Mouse (Mus musculus) liver, postnatal 0 days (tissue): ENCODE data around the gene Plscr2. TPM values are rescaled to one million over a fixed set of nuclear protein-coding genes. Genes with fewer than 3 reads are reported as not detected.

Source experiments
- ATAC-seq: fragments of 200-750 bp; cut with Nextera tagmentation; 2 replicates; pipeline ENCODE4 v1.8.0; 2017; ENCODE audit warnings: mild to moderate bottlenecking, moderate library complexity
- DNase-seq: peaks from one replicate; pipeline ENCODE4 v3.0.0-alpha.2; 2016
- H3K27ac ChIP-seq: fragments of 300-500 bp; sonication (generic); 2 replicates; pipeline ENCODE4 v1.5.1; 2014; ENCODE audit warnings: antibody characterized with exemption, moderate library complexity, mild to moderate bottlenecking, low read depth
- H3K27me3 ChIP-seq: fragments of 300-500 bp; sonication (generic); 2 replicates; pipeline ENCODE4 v1.6.1; 2014; ENCODE audit warnings: low read length, control low read depth, mixed read lengths; ENCODE audit not compliant: insufficient read depth
- H3K36me3 ChIP-seq: fragments of 300-500 bp; sonication (generic); replicated peaks from 2 replicates; pipeline ENCODE4 v1.6.1; 2014; ENCODE audit warnings: mild to moderate bottlenecking, control low read depth, low read length, moderate library complexity, mixed read lengths; ENCODE audit not compliant: insufficient read depth
- H3K4me1 ChIP-seq: fragments of 300-500 bp; sonication (generic); 2 replicates; pipeline ENCODE4 v1.6.1; 2014; ENCODE audit warnings: antibody characterized with exemption, mild to moderate bottlenecking, control low read depth; ENCODE audit not compliant: insufficient read depth
- H3K4me2 ChIP-seq: fragments of 300-500 bp; sonication (generic); 2 replicates; pipeline ENCODE4 v1.6.1; 2014; ENCODE audit warnings: low read depth, mild to moderate bottlenecking, low read length, moderate library complexity, mixed read lengths
- H3K4me3 ChIP-seq: fragments of 300-500 bp; sonication (generic); 2 replicates; pipeline ENCODE4 v1.5.1; 2014; ENCODE audit warnings: low read depth, low read length
- H3K9ac ChIP-seq: fragments of 300-500 bp; sonication (generic); replicated peaks from 2 replicates; pipeline ENCODE4 v1.6.1; 2014; ENCODE audit warnings: mild to moderate bottlenecking, moderate library complexity
- H3K9me3 ChIP-seq: fragments of 300-500 bp; sonication (generic); 2 replicates; pipeline ENCODE4 v1.6.1; 2016; ENCODE audit warnings: mild to moderate bottlenecking, control low read depth, low read length, mixed read lengths
- CTCF ChIP-seq: sonication (generic); IDR thresholded peaks from 2 replicates; pipeline ENCODE4 v1.5.1; 2016; ENCODE audit warnings: antibody characterized with exemption, low read depth
- EP300 ChIP-seq: IDR thresholded peaks from 2 replicates; pipeline ENCODE4 v1.6.1; 2016; ENCODE audit warnings: antibody characterized with exemption, low read depth, mild to moderate bottlenecking
- WGBS: fragments of 180-500 bp; shearing (Covaris S2); extraction: QIAGEN DNeasy Blood & Tissue Kit; methylation state at CpG from one replicate; pipeline ENCODE4 v1.1.7; 2014; ENCODE audit not compliant: insufficient replicate concordance; 5-methylcytosine and 5-hydroxymethylcytosine counted together
- microRNA-seq: library from miRNA; unstranded; fragments of <30 nt; microRNA quantifications from one replicate; pipeline ENCODE4, GENCODE M21; 2016
- polyA plus RNA-seq: library from polyadenylated mRNA; unstranded; fragments of >200 nt; fragmentation: Nextera tagmentation; extraction: Ambion mirVana; gene quantifications from 2 replicates; pipeline ENCODE4 v1.2.1, GENCODE M21; 2015

The Plscr2 gene
- polyA plus RNA-seq, 1 experiment from 2014 or later, result 2.2 TPM

- Histone ChIP-seq H3K27me3 (no peaks in the 10 kb centered on the region), H3K4me2 (no peak overlapping the region), H3K27ac (no peak overlapping the region), H3K9me3 (no peaks in the 10 kb centered on the region), H3K9ac (no peak overlapping the region), H3K4me3 (no peak overlapping the region), H3K36me3 (no peaks in the 10 kb centered on the region), H3K4me1 (no peaks in the 10 kb centered on the region)
- DNase-seq (no peak), ATAC-seq (no peak)
- no peak for TF ChIP-seq CTCF
- no peak for TF ChIP-seq EP300
- 75% methylated on average over 4 of the region's 4 CpGs for WGBS
Observed at GRCm38 (mm10) chr9:92331383-92331782, 56.0 kb downstream of the Plscr2 start.

GRCm38 (mm10) chr9:92334845-92335244 is 59.4 kb downstream of the Plscr2 start:
- Histone ChIP-seq H3K4me2 (no peak overlapping the region), H3K27me3 (no peaks in the 10 kb centered on the region), H3K4me1 (no peaks in the 10 kb centered on the region), H3K9ac (no peak overlapping the region), H3K4me3 (no peak overlapping the region), H3K27ac (no peak overlapping the region), H3K36me3 (no peaks in the 10 kb centered on the region), H3K9me3 (no peaks in the 10 kb centered on the region)
- WGBS, result 77% methylated on average over 10 of the region's 10 CpGs
- DNase-seq (no peak), ATAC-seq (no peak)
- no peak for TF ChIP-seq EP300
- TF ChIP-seq CTCF, result no peak

GRCm38 (mm10) chr9:92335277-92335818 is 59.9 kb downstream of the Plscr2 start:
- no peak overlapping the region for H3K27ac ChIP-seq
- H3K9ac ChIP-seq, result no peak overlapping the region
- no peaks in the 10 kb centered on the region for H3K9me3 ChIP-seq
- no peaks in the 10 kb centered on the region for H3K4me1 ChIP-seq
- WGBS, result 56% methylated on average over 6 of the region's 6 CpGs
- H3K36me3 ChIP-seq, result no peaks in the 10 kb centered on the region
- ATAC-seq (no peak), DNase-seq (no peak)
- H3K4me2 ChIP-seq, result no peak overlapping the region
- no peak for TF ChIP-seq EP300
- TF ChIP-seq CTCF, result no peak
- H3K4me3 ChIP-seq, result no peak overlapping the region
- no peaks in the 10 kb centered on the region for H3K27me3 ChIP-seq

- DNase-seq, result no peak
- Histone ChIP-seq H3K36me3 (no peaks in the 10 kb centered on the region), H3K4me2 (no peak overlapping the region), H3K27ac (no peak overlapping the region), H3K27me3 (no peaks in the 10 kb centered on the region), H3K9ac (no peak overlapping the region), H3K4me1 (no peaks in the 10 kb centered on the region), H3K9me3 (no peaks in the 10 kb centered on the region), H3K4me3 (no peak overlapping the region)
- no peak for ATAC-seq
- TF ChIP-seq CTCF (no peak), EP300 (no peak)
- 73% methylated on average over 1 of the region's 1 CpGs for WGBS
Observed at GRCm38 (mm10) chr9:92337063-92337462, 61.7 kb downstream of the Plscr2 start.

GRCm38 (mm10) chr9:92337661-92338060 is 62.3 kb downstream of the Plscr2 start:
- Histone ChIP-seq H3K4me1 (no peaks in the 10 kb centered on the region), H3K4me3 (no peak overlapping the region), H3K9ac (no peak overlapping the region), H3K36me3 (no peaks in the 10 kb centered on the region), H3K9me3 (no peaks in the 10 kb centered on the region), H3K4me2 (no peak overlapping the region), H3K27ac (no peak overlapping the region), H3K27me3 (no peaks in the 10 kb centered on the region)
- TF ChIP-seq EP300, result no peak
- no peak for TF ChIP-seq CTCF
- ATAC-seq, result no peak
- no peak for DNase-seq
- WGBS, result 66% methylated on average over 3 of the region's 3 CpGs

- Histone ChIP-seq H3K36me3 (no peaks in the 10 kb centered on the region), H3K4me3 (no peak overlapping the region), H3K27ac (no peak overlapping the region), H3K27me3 (no peaks in the 10 kb centered on the region), H3K9ac (no peak overlapping the region), H3K4me1 (no peaks in the 10 kb centered on the region), H3K4me2 (no peak overlapping the region), H3K9me3 (no peaks in the 10 kb centered on the region)
- WGBS, result 48% methylated on average over 1 of the region's 1 CpGs
- no peak for DNase-seq
- no peak for TF ChIP-seq CTCF
- no peak for TF ChIP-seq EP300
- ATAC-seq, result no peak
Observed at GRCm38 (mm10) chr9:92338954-92339353, 63.6 kb downstream of the Plscr2 start.

Small RNAs within 50 kb of the gene (microRNA-seq; reads per million reads assigned to microRNA genes)
- gene Mir6386, result not detected

Other genes starting within 250 kb of the Plscr2 start
- gene Plscr5, start 82.7 kb upstream of the Plscr2 start, polyA plus RNA-seq, result not detected in 2 replicates
- gene Plscr1, start 25.9 kb upstream of the Plscr2 start, polyA plus RNA-seq, result 38.8 and 47.1 TPM in 2 replicates
- not detected in 2 replicates for gene 1700057G04Rik, start 33.8 kb downstream of the Plscr2 start, polyA plus RNA-seq
- 1.8 and 2.2 TPM in 2 replicates for gene Plscr4, start 181.8 kb downstream of the Plscr2 start, polyA plus RNA-seq